Mouse (Mus musculus): ENCODE data around the gene Ppp4r1.

Gene Ppp4r1

DNA sequence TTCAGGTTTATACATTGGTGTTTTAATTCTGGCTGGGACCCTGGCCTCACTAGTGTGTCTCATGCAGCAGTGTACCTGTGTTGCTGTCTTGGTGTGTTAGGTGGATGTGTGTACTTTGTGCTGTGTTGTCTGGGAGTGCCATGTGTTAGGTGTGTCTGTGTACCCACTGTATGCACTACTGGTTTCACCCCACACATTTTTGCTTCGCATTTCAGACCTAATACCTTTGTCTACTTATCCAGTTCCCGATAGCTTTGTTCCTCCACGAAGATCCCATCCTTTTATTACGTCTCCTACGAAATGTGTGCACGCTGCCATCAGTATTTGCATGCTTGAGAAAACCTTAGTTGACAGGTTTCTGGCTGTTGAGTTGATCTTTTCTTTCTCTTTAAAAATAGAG is 18.1 kb downstream of the Ppp4r1 start:
- DNase-seq (ENCODE audit: low read depth in 1 of 2, low spot score in 2 of 2), result no peak

DNA sequence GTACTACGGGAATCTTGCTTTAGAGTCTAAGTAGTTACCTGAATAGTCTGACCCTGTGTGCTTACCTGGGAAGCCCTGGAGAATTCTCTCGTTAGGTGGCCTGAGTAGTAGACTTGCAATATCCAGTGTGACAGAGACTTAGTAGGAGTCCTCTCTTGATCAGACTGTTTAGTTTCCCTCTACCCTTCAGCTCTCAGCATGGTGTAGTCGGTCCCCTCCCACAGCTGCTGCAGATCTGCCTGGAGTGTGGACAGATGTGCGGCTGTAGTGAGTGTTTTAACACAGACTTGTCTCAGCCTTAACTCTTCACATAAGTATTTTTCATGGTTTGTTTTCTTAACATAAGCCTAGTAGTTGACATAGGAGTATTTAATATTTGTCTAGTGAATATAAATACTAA is 19.7 kb downstream of the Ppp4r1 start:
- no peak for DNase-seq (ENCODE audit: low read depth in 1 of 2, low spot score in 2 of 2)

DNA sequence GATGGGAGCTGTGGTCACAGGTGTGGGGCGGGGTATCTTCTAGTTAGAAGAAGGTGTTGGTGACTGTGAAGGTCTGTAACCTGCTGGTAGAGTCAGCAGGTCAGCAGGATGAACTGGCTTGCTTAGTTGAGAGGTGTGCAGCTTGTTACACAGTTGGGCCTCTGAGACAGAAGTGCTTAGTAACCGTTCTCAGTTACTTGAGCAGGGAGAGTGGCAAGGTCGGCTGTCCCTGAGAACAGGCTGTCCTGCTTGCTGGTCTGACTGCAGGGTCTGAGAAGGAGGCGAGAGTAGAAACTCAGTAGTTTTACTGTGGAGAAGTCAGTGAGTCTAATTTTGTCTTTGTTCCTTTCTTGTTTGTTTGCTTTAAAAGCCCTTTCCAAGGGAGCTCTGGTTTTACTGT is 23.6 kb downstream of the Ppp4r1 start:
- no peak for DNase-seq (ENCODE audit: low read depth in 1 of 2, low spot score in 2 of 2)

- DNase-seq (ENCODE audit: low read depth in 1 of 2, low spot score in 2 of 2), result no peak
Measured at GRCm38 (mm10) chr17:65806416-65806815, 24.0 kb downstream of the Ppp4r1 start.

DNA sequence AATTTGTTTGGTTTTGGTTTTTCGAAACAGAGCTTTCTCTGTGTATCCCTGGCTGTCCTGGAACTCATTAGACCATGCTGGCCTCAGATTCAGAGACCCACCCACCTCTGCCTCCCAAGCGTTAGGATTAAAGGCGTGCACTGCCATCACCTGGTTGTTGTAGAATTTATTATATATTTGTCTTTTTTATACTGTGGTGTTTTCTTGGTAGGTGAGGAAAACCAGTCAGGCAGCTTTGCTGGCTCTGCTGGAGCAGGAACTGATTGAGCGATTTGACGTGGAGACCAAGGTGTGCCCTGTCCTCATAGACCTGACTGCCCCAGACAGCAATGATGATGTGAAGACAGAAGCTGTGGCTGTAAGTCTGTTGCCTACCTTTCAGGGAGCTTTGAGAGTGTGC is 28.7 kb downstream of the Ppp4r1 start:
- DNase-seq (ENCODE audit: low read depth in 1 of 2, low spot score in 2 of 2), result no peak

- DNase-seq (ENCODE audit: low read depth in 1 of 2, low spot score in 2 of 2), result no peak
Measured at GRCm38 (mm10) chr17:65813763-65814162, 31.4 kb downstream of the Ppp4r1 start.

DNA sequence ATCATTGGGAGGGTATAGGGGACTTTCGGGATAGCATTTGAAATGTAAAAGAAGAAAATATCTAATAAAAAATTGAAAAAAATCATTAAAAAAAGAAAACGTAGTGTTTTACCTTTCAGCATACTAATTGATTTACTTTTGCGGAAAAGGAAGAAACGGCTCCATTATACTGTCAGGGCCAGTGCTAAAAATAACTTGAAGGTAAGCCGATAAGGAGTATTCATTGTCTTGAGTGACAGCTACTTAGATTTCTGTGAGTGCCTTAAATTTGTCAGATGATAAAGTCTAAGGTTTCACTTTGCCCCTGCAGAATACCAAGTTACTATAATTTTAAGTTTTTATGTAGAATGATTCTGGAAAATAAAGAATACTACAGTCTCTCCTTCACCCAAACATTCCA is 37.8 kb downstream of the Ppp4r1 start:
- no peak for DNase-seq (ENCODE audit: low read depth in 1 of 2, low spot score in 2 of 2)

- DNase-seq (ENCODE audit: low read depth in 1 of 2, low spot score in 2 of 2), result no peak
Measured at GRCm38 (mm10) chr17:65822423-65822822, 40.0 kb downstream of the Ppp4r1 start.

DNA sequence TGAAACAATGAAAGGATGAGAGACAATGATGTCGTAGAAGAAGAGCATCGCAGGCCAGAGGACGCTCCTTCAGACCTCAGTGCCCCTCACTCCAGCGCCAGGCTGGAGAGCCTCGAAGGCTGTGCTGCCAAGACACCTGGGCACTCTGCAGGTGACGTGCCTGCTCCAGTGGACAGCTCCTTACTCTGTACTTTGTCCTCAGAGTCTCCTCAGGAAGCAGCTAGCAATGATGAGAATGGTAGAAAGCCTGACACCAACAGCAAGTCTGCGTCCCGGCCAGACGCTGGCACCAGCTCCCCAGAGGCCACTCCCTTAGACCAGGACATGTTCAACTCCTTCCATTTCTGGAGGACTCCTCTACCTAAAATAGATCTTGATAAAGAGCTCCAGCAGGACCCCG is 41.9 kb downstream of the Ppp4r1 start:
- no peak for DNase-seq (ENCODE audit: low read depth in 1 of 2, low spot score in 2 of 2)

DNA sequence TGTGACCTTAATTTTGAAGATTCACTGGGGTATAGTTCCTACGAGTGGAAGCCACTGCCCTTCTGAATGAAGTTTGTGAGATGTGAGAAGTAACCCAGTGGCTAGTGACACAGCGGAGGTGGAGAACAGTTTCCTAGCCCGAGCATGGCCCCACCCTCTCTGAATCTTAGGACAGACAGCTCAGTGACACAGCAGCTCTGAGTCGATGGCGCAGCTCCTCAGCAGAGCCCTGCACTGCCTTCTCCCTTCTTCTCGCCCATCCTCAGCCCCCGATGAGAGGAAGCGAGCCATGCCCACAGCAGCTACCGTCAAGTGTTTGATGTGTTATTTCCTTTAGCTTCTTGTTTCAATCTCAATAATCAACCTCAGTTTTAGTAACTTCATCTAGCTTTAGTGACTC is 43.9 kb downstream of the Ppp4r1 start:
- DNase-seq (ENCODE audit: low read depth in 1 of 2, low spot score in 2 of 2), result no peak

- no peak for DNase-seq (ENCODE audit: low read depth in 1 of 2, low spot score in 2 of 2)
Measured at GRCm38 (mm10) chr17:65827119-65827840, 44.9 kb downstream of the Ppp4r1 start.

- no peak for DNase-seq (ENCODE audit: low read depth in 1 of 2, low spot score in 2 of 2)
Measured at GRCm38 (mm10) chr17:65827904-65828303, 45.5 kb downstream of the Ppp4r1 start.

DNA sequence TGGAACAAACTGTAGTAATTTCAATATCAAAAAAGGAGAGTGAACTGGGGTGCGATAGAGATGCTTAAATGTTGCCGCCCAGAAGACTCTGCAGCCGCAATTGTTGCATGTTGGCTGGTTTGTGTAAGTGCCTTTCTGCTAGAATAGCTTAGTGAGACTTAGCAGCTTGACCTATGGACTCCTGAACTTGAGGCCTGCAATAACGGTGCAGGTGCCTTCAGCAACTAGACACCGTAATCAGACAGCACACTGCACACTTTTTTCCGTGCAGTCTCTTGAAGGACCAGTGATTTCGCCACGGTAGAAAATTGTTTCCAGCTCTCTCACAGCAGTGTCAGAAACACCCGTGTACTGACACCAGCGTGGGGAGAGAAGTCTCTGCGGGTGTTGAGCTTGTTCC is 46.6 kb downstream of the Ppp4r1 start:
- DNase-seq (ENCODE audit: low read depth in 1 of 2, low spot score in 2 of 2), result no peak

GRCm38 (mm10) chr17:65830216-65830863 is 48.0 kb downstream of the Ppp4r1 start:
- DNase-seq (ENCODE audit: low read depth in 1 of 2, low spot score in 2 of 2), result no peak

DNA sequence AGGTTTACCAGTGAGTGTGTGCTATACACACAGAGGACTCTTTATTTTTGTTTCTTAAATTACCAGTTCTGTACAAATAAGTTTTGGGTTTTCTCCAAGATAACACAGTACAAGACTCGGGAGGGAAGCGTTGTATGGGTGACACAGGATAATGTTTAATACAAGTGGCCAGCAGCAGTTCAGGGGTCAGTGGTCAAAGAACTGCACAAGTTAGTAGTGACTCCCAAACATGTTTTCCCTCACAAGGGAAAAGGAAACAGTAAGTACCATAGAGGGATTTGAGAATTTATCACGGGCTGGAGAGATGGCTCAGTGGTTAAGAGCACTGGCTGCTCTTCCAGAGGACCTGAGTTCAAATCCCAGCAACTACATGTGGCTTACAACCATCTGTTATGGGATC is 51.5 kb downstream of the Ppp4r1 start:
- no peak for DNase-seq (ENCODE audit: low read depth in 1 of 2, low spot score in 2 of 2)

DNA sequence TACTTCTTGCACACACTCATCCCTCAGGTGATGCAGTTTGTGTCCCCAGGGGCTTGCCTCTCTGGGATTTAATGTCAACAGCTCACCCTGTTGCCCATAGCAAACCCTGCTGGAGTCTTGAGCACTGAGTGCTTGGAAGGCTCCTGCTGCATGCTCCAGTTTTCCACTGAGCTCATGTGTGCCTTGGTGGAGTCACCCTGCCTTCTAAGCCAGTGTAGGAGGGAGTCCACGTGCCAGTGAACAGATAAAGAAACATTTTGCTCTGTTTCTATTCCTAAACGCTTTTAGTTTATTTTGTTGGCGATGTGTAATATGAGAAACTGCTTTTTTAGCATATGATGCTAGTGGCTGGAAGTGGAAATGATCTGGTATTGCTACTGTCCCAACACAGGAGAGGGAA is 54.4 kb downstream of the Ppp4r1 start:
- no peak for DNase-seq (ENCODE audit: low read depth in 1 of 2, low spot score in 2 of 2)

DNA sequence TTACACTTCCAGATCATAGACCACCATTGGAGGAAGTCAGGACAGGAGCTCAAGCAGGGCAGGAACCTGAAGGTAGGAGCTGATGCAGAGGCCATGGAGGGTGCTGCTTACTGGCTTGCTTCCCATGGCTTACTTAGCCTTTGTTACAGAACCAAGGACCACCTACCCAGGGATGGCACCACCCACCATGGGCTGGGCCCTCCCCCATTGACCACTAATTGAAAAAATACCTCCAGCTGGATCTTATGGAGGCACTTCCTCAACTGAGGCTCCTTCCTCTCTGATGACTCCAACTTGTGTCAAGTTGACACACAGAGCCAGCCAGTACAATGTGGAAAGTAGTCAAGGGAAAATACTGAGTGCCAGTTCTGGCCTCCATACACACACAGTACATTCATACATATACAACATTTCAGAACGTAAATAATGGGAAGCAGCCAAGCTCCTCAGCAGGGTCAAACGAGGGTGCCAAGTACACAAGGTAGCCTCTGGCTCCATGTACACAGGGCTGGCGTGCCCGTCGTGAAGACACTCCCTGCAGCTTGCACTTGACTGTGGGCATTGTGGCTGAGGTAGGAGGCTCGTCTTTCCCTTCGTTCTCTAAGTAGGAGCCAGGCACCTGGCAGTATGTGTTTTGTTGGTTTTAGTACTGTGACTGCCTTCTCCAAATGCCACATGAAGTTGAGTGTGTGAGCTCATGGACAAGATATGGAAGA is 57.3 kb downstream of the Ppp4r1 start:
- DNase-seq (ENCODE audit: low read depth in 1 of 2, low spot score in 2 of 2), result no peak

DNA sequence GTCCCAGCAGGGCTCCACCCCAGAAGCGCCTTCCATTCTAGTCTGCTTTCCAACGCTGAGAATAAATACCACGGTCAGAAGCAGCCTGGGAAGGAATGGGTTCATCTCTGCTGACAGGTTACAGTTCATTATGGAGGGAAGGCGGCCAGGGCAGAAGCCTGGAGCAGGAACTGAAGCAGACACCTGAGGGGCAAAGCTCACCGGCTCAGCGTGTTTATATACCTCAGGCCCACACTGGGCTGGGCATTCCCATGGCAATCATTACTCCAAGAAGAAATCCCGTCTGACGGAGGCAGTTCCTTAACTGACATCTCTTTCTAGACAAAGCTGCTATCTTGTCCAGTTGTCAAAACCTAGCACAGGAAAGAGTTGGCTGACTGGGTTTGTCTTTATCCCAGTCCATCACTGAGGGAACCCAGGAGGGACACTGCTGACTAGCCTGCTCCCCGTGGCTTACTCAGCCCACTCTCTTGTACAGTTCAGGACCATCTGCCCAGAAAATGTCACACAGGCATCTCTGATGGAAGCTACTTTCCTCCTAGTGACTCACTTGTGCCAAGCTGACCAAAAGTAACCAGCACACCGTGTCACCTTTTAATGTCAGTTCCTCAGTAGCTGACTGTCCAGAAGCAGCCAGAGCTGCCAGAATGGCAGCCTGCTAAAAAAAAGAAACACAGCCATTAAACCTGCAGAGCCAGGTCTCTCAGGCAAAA is 60.5 kb downstream of the Ppp4r1 start:
- no peak for DNase-seq (ENCODE audit: low read depth in 1 of 2, low spot score in 2 of 2)

DNA sequence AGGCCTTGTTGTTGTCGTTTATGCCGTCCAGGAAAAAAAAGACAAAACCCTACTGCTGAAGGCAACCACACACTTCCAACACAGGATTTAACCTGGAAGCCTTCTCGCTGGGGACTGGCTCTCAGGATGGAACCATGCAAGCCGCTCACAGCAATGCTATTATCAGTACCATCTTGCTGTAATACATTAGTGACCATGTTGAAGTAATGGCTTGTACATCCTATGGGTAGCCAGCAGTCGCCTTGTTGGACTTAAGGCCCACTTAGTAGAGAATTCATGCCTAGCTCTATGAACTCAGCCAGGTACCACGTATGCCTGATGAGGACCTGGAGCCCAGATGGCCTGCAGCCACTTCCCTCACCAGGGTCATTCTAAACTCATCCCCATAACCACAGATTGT is 63.0 kb downstream of the Ppp4r1 start:
- no peak for DNase-seq (ENCODE audit: low read depth in 1 of 2, low spot score in 2 of 2)

DNA sequence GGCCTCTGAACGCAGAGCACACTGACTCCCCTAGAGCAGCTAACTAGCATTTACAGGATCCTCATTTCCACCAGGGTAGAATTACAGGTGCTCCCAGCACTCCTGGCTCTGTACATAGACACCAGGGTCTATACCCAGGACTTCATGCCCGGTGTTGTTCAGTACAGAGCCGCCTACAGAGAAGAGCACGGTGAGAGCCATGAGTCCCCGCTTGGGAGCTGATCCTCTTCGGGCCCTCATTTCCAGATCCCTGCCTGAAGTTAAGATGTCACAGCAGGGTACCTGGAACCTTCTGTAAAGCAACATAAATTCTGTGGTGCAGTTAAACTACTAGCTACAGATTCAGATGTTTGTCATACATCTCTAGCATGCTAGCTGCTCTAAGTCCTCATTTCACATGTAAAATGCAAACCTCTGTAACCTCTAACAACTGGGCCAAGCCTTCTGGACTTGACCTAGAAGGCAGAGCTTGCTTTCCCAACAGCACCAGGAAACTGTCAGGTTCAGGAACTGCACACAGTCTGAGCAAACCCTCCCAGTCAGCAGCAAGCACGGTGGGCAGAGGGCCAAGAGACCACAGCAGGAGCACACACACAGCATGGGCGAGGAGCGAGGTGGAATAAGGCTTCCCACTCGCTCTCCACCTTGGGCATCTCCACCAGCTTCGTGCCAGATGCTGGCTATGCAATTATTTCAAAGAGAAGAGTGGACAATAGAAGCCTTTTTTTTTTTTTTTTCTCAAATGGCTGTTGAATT is 65.5 kb downstream of the Ppp4r1 start:
- DNase-seq (ENCODE audit: low read depth in 1 of 2, low spot score in 2 of 2), result no peak

DNA sequence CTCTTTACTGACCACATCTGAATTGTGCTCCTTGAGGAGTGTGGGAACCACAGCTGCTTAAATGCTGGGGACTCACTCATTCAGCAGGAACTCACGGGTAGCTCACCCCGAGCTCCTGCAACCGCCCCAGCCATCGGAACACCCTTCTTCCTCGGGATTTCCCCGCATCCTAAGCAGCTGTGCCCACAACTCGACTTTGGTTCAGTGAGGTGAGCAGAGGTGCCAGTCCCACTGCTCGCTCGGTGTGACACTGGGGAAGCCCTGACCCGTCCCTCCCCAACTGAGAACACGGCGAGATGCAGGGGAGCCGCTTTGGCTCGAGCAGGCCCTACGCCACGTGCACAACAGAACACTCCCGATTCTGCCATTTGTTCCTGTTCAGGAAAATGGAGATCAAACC is 68.1 kb downstream of the Ppp4r1 start:
- DNase-seq (ENCODE audit: low read depth in 1 of 2, low spot score in 2 of 2), result no peak

Data from monocyte, adult 2 months (primary cell).